Mouse (Mus musculus) cerebellum, postnatal 4 days (tissue): ENCODE results near the gene Dync1i1.

Source experiments
- DNase-seq, 2 experiments: peaks; one replicate each; pipeline ENCODE4 v3.0.0; 2022; ENCODE audit warnings: low spot score in 2 of 2, mixed read lengths in 1 of 2

The Dync1i1 gene

DNA sequence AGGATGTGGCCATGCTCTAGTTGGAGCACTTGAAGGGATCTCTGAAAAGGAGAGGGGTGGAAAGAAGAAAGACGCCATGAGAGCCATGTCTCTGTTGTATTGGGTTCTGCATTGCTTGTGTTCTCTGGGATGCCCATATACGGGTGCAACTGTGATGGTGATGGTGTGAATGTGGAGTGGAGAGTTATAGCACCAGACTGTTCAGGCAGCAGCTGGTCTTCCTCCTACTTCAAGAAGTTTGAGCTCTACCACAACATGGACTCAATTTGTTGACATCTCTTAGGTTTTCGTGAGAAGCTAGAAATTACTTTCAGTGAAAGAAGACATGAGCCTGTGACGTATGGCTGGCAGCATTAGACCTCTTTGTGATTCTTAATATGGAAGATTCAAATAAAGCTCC, 44.8 kb downstream of the Dync1i1 start:
- no peak for DNase-seq

DNA sequence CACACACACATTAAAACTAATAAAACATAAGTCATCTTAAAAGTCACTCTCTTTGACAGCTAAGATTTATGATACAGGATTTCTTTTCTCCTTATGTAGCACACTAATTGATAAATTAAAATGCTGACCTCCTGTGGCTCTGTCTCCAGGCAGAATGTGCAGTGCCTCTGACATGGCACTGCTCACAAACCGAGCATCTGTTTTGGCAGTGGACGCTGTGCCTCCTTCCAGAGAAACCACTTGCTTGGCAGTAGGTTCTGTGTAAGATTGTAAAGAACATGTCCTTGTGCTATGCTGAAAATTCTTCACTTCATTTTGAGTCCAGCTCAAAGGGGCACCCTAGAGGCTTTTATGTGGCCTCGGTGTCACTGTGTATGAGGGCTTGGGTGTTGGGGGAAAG, 50.0 kb downstream of the Dync1i1 start:
- peak in 1 of 2 experiments; percentile 37 for DNase-seq

DNA sequence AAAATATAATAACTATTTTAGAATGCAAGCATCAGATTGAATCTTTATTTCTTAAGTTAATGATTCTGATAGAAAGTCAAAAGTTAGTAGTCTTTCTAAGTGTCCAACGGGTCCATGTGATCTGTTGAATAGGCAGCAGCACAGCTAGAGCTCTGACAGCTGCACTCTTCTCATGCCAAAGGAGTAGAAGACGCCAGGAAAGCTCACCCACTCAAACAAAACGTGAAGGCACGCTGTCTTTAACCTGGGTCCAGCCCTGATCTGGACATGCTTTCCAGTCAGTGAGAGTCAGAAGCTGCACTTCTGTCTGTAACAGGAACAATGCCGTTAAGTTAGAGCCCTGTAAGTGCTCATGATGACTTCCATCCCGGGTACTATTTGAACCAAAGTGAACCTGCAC, 56.3 kb downstream of the Dync1i1 start:
- no peak for DNase-seq

DNA sequence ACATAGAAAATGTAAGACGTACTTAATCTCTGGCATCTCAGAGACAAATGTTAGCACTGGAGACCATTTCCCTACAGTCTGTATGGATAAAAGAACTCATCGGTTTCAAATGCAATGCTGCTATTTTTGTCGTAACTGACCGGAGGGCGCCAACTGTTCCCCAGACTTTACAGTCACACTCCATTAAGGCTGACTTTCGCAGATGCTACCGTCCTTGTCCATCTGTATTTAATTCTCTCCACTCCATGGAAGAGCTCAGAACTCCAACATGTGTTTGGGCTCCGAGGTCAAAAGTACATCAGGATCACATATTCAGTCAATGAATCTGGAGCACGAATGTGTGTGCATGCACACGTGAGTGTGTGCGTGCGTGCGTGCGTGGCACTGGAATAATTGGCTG, 58.4 kb downstream of the Dync1i1 start:
- DNase-seq = no peak

DNA sequence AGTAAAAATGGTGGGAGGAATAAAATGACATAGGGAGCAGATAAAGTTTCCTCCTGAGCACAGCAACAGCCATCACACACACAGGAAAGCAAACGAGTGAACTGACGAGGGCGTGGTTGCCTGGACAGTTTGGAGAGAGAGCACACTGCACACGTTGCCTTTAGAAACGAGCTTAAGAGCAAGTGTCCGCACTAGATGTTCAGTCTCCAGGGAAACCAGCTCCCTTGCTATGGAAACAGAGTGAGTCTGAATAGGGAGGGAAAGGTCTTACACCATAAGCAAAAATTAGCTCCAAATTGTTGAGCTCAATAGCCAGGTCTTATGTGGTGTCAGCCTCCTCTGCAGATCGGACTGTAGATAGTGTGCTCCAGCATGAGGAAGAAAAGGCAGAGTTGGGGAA, 65.2 kb downstream of the Dync1i1 start:
- DNase-seq = no peak

DNA sequence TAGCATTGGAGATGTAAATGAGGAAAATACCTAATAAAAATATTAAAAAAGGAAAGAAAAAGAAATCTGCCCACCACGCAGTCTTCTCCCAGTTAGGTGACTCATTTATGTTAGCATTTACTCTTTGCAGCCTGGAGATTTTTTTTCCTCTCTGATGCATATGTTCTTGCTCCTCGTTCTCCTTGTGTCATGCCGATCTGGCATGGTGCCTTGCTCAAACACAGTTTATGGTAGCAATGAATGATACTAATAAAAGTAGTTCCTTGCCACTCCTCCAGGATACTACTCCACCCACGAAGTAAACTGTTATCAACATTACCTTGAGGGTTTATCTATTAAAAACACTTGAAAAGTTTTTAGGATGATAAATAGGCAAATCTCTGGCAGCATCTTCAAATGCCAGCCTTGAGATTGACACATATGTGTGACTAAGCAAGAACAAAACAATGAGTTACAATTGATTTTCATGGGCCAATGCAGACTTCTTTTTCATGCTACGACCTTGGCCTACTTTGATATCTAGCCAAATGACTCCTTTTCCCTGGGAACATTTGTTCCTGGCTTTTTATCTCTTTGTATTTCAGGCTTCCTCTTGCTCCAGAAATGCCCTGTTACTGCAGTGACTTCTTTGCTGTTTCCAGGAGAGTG, 68.8 kb downstream of the Dync1i1 start:
- no peak for DNase-seq

DNA sequence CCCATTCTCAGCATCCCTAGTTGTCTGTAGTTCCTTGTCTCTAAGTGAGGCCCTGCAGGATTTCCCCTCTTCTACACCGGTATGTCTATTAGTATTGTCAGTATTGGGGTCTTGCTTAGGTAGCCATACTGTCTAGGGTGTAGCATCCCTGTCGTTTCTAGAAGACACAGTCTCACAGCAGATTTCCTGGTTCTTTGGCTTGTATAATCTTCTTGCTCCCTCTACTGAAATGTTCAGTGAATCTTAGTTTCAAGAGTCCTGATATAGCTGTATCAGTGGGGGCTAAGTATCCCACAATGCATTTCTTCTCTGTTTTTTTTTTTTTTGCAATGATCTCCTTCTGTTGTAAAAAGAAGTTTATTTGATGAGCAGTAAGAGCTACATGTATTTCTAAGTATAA, 69.9 kb downstream of the Dync1i1 start:
- no peak for DNase-seq

DNA sequence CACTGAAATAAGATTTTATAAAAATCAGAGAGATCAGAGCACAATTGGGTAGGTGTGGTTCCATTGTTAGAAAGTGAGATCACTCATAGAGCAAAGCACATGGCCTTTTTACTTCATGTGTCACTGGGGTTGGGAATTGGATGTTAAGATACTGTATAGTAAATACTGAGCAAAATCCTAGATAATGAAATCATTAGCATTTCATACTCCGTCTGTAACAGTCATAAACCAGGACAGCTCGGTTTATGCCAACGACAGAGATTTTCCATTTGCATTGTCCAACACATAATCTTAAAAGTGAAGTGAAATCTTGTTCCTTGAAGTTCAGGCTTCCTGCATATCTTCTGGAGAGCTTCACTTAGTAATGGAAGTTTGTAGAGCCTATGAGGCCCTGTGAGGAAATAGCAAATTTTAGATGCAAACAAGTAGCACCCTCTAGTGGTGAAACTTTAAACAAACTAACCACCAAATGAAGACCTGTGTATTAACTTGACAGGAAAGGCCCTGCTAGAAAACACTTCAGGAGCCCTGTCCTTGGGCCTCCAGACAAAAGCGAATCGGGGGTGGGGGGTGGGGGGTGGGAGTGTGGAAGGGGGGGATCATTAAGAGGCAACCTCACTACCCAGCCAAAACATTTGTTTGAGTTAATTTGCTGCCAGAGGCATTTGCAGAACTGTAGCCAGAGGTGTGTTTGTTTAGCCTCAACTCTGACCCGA, 76.8 kb downstream of the Dync1i1 start:
- DNase-seq = no peak

DNA sequence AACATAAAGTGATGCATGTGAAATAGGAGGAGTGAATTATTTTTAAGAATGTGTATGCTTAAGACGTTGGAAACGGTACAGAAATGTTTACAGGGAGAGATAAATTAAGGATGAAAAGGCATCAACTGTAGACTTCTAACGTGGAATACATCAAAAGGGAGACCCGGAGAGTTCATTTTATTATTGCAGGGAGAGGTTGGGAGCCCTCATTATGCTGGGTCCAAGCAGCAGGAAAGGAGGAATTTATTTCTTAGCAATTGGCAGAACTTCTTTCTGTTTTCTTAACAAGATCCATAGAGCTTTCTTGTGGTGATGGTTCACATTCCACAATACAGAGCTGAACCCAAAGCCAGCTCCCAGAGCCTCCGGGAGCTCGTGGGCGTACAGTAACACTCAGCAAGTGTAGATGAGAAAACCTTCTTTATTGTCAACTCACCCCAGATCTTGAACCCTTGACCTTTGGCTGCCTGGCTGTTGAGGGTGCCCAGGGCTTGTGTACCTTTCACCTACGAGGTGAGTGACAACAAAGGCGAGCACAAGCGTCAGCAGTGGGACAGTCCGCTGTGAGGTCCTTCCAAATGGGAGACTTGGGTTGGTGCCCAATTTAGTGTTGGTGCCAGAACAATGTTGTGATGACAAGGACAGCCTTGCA, 77.5 kb downstream of the Dync1i1 start:
- DNase-seq = no peak

DNA sequence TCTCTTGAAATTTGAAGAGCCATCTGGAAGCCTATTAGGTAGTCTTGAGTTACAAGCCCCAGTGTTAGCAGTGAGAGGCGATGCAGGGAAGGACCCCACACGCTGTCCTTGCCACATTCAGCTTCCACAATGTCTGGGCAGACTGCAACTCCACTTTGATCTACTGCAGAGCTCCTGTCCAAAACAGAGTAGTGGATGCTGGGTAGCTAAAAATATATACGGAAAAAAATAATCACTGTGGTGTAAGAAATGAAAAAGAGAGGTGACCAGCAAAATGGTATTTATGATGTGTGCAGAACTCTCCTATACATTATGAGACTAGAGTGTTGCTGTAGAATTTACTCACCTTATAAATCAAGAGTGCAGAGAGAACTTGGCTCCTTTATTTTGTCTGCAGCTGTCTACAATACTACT, 82.6 kb downstream of the Dync1i1 start:
- no peak for DNase-seq

DNA sequence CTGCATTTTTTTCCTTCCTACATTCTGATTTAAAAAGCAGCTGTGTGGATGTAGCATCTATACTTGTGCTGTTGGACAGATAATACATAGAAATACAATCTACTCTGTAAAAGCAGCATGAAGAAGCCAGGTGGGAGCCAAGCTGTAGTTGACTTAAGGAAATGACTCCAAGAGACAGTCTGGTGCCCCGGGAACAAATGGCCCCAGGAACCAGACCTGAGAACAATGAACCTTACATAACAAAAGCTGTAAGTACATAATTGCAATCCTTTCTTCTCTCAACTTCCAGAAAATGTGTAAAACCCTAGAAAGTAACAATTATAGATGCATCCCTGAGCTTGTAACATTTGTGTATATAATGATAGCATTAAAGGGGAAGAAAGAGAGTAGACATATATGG, 86.6 kb downstream of the Dync1i1 start:
- no peak for DNase-seq

DNA sequence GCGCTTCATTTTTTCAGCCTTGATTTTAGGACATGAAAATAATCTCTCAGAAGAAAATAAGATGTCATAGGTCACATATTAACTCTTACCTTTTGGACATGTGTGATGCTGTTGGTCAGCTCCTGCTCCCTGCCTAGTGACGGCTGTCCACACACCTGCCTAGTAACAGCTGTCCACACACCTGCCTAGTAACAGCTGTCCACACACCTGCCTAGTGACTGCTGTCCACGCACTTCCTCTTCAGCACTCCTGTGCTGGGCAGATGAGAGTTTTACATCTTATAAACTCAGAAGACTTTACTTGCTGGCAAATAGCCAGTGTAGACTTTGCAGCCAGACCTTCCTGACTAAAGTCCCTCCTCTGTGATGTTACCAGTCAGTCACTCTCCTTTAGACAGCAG, 94.2 kb downstream of the Dync1i1 start:
- no peak for DNase-seq

DNA sequence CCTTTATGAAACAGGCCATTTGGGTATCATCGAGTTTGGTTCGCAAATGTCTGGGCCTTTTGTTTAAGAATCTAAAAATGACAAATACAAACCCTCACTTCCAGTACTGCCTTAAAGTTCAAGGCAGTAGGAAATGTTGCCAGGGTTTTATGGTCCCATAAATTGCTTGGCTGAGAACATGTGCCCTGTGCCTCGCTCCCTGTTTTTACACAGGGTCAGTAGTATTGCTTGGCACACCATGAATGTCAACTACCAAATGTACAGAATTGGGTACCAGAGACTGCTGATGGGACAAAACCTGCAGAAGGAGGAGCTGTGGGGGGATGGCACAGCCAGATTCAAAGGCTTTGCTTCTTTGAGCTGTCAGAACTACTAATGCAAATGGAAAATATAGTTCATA, 100.0 kb downstream of the Dync1i1 start:
- DNase-seq = no peak

DNA sequence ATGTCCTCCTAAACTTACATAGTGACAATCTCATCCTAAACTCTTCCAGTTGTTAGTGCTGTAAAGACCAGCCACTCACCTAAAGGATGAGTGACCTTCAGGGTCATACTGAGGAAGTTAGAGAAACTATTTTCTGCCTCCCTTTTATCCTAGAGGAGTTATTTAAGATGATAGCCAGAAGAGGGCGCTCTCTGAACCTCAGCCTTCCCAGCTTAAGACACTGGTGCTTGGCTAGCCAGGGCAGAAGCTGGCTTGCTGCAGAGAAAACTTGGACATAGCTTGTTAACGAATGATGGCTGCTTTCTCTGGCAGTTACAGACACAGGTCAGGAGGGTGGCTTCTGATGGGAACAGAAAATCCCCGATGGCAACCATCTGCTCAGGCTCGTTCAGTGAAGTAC, 101.6 kb downstream of the Dync1i1 start:
- no peak for DNase-seq

DNA sequence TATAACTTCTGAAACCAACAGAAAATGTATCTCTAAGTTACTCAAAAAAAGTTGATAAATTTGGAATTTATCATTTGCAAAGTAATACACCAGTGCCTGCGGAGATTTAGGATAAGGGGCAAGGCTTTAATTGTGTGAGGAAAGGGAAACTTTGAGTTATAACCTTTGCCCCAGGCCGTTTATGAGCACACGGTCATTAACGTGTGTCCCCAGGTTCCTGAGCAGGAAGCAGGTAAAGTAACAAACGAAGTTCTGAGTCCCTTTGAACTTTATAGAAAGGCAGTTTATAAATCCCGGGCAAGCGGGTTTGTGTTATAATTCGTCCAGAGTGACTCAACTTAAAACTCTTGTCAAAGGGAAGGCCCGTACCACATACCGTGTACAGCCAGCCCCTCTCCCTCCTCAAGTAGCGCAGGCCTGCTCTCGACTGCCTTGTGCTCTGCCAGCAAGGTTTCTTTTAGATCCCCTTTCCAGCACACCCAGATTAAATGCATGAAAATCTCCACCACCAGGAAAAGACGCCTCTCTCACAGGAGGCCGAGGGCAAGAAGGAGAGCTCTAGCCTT, 103.1 kb downstream of the Dync1i1 start:
- DNase-seq = no peak

DNA sequence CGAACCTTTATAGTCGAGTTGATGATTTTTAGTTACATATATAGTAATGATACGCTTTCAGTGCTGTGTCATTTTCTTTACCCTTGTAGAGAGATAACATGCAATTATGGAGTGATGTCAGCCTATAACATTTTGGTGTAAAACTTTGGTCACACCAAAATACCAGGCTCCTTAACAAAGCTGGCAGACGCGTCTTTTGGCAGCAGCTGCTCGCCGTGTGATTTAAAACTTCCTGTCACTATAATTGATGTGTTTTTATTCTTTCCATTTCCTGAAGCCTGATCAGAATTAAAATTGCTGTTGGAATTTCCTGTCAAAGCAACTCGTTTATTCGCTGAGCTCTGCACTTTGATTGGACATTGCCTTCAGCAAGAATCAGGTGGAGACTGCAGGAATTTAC, 103.7 kb downstream of the Dync1i1 start:
- DNase-seq = no peak

DNA sequence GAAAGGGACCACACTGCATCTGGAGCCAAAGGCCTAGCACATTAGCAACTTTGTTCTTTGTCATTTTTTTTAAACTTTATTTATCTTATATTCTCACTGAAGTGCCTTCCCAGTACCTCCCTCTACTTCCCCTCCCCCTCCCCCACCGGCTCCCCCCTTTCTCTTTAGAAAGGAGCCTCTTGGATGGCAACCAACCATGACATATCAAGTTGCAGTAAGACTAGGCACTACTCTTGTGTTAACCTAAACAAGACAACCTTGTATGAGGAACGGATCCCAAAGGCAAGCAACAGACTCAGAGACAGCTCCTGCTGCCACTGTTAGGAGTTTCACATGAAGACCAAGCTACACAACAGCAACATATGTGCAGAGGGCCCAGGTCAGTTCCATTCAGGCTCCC, 105.3 kb downstream of the Dync1i1 start:
- DNase-seq = no peak

DNA sequence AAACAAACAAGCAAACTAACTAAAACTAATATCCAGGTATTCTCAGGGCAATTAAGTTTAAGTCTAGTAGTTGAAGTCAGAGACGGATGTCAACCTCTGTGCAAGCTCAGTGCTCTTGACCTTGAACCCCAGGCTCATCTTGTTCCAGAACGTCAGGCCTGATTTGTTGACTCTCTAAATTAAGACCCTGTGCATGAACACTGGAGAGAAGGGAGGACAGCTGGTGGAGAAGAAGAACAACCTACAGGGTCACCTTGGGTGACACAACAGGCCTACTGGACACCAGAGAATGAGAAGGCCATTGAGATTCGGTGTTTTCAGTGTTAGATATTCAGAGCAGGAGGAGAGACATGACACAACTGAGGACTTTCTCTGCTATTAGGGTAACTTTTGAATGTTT, 105.8 kb downstream of the Dync1i1 start:
- no peak for DNase-seq

DNA sequence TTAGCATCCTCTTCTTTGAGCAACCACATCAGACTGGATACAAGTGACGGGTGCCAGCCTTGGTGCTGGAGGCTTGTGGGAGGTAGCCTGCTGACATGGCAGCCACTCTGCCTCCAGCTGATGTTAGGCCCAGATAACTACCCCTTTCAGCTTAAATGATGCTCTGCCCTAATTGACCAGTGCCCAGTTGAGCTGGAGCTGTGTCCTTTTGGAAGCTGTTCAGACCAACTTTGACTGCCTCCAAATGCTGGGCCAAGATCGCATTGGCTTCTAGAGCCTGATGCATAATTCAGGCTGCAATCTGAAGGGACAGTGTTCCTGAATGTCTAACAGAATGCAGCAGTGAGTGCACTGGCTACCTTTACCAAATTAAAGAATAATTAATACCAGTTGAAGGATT, 107.4 kb downstream of the Dync1i1 start:
- DNase-seq = no peak

DNA sequence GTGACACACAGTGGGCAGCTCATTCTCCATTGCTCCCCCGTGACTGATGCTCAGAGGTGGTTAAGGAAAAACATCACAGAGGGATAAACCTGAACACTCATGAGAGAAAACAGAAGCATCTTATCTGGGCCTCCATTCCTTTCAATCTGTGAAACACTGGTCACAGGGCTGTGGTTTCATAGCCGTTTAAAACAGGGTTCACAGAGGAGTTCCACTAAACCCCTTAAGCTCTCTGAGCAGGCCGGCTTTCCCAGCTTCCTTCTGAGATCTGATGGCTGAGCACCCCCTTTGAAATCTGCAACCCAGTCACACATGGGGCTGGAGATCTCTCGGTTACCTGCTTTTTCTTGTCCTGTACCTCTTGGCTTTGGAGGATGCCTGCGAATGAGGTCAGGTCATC, 117.0 kb downstream of the Dync1i1 start:
- DNase-seq = no peak

DNA sequence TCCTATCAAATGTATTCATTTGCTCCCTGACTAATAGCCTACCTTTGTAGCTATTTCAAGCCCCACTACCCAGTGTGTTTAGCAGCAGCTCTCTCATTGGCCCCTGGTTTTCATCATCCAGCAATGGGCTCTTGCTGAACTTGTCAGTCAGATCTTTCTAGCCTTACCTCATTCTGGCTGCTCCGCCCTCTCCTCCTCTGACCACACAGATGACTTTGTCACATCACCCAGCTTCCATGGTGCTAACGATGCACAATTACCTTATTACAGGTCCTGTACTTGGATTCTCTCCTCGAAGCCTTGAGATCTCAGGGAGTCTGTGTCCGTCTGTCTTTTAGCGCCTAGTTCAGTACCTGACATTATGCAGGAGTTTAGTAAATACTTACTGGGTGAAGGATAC, 120.7 kb downstream of the Dync1i1 start:
- no peak for DNase-seq

DNA sequence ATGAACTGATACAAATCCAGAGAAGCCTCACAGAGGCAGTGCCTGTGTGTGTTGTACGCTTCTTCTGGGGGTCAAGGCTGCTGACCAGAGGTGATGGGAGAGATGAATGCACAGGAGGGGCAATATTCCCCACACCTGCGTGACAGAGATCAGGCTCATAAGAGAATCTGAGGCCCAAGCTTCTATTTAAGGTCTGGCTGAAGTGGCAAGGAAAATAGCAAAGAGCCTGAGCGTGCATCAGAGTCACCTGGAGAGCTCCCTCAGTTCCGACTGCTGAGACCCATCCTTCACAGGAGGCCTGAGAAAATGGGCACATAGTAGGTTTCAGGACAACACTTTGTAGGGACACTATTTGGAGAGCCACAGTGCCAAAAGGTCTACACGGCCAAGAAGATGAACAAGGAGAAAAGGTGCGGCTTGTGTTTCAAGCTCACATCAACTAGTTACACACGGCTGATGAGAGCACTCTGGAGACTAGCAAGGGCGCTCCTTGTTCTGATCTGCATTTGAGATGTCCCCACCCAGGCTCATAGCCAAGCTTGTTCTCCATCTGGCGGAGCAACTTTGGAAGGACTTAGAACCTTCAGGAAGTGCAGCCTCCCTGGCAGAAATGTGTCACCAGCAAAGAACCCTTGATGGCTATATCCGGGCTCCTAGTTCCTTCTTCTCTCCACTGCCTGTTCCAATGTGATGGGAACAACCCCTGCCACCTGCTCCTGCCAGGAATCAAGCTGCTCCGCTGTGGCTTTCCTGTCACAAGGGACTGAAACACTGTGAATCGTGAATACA, 128.8 kb downstream of the Dync1i1 start:
- DNase-seq = no peak
